ENCODE assay signal across 23 mouse cellular contexts in the genomic region with DNA sequence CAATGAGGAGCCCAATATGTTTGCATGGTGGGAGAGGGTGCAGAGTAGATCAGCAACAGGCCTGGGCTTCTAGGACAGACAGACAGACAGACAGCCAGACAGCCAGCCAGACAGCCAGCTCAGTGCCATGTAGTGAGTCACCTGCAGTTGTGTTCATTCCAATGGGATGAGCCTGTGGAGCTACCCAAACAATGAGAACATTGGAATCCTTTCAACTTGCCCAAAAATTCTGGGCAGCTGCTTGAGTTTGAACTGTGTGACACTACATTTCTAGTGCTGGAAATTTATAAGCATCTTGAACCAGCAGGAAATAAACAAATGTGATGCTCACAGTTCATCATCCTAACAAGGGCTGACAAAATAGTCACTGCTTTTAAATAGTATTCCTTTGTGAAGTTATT. TPM values are rescaled to one million over a fixed set of nuclear protein-coding genes. Genes with fewer than 3 reads are reported as not detected.
DNase-seq lines count a peak whose midpoint lies in the region; ATAC-seq and TF ChIP-seq lines count a peak whose summit lies in the region.
"Had no signal": no experiment of that assay in that cellular context is flagged by ENCODE, and none has a peak within 500 bp of the region (broad histone marks: within the 10 kb centered on the region; RNA-seq: fewer than 3 reads in every experiment).

No protein-coding gene starts in this region.

- POLR2A ChIA-PET in Patski (lab: Charles Lee): interaction anchor here (0.5 to 0.9 kb wide), 2 partner anchors 23 to 1920 kb away, joined by 3 to 4 read pairs; no protein-coding TSS in a partner anchor

- no peaks in the 10 kb centered on the region for H3K27me3 ChIP-seq in hindbrain, embryonic 11.5 days (ENCODE audit: control insufficient read depth, insufficient read depth, low read length)
- no peaks in the 10 kb centered on the region for H3K27me3 ChIP-seq in hindbrain, embryonic 16.5 days (replicated peaks; ENCODE audit: control insufficient read depth, insufficient read depth, low read length)
- no peaks in the 10 kb centered on the region for H3K27me3 ChIP-seq in Patski
- no peaks in the 10 kb centered on the region for H3K27me3 ChIP-seq in forebrain, embryonic 16.5 days (replicated peaks; ENCODE audit: control insufficient read depth, insufficient read depth, low read length)
- H3K27me3 ChIP-seq: forebrain, embryonic 12.5 days; limb, embryonic 13.5 days; megakaryocyte, embryonic 14.5 days had no signal

- H3K36me3 ChIP-seq in hindbrain, embryonic 11.5 days (ENCODE audit: control insufficient read depth, insufficient read depth, low read length): no peaks in the 10 kb centered on the region
- H3K36me3 ChIP-seq in hindbrain, embryonic 16.5 days (ENCODE audit: control insufficient read depth, insufficient read depth, low read length): no peaks in the 10 kb centered on the region
- no peaks in the 10 kb centered on the region for H3K36me3 ChIP-seq in forebrain, embryonic 16.5 days (ENCODE audit: control insufficient read depth, insufficient read depth)
- H3K36me3 ChIP-seq: forebrain, embryonic 12.5 days; G1E; limb, embryonic 13.5 days had no signal

- in situ Hi-C loops in Patski (cut with MboI; ENCODE audit: low pct_unique_long_range_greater_than_20kb): no loop called here

- TF ChIP-seq CTCF in Patski (IDR thresholded peaks at IDR 0.05): no peak

- H3K9ac ChIP-seq in hindbrain, embryonic 11.5 days (ENCODE audit: low read depth, low read length): no peak overlapping the region
- no peak overlapping the region for H3K9ac ChIP-seq in hindbrain, embryonic 16.5 days (ENCODE audit: low read depth, low read length)
- H3K9ac ChIP-seq in forebrain, embryonic 16.5 days (replicated peaks; ENCODE audit: low read depth, low read length): no peak overlapping the region
- H3K9ac ChIP-seq: forebrain, embryonic 12.5 days; limb, embryonic 13.5 days; liver, embryonic 14.5 days had no signal

- H3K4me2 ChIP-seq in hindbrain, embryonic 11.5 days (replicated peaks; ENCODE audit: low read depth, low read length): no peak overlapping the region
- H3K4me2 ChIP-seq in hindbrain, embryonic 16.5 days (ENCODE audit: low read length): no peak overlapping the region
- H3K4me2 ChIP-seq in forebrain, embryonic 16.5 days (ENCODE audit: low read length): no peak overlapping the region
- H3K4me2 ChIP-seq: forebrain, embryonic 12.5 days; heart, embryonic 11.5 days; limb, embryonic 13.5 days had no signal

- H3K4me1 ChIP-seq in hindbrain, embryonic 11.5 days (replicated peaks; ENCODE audit: control insufficient read depth, insufficient read depth, low read length): no peaks in the 10 kb centered on the region
- H3K4me1 ChIP-seq in hindbrain, embryonic 16.5 days (ENCODE audit: control insufficient read depth, insufficient read depth, low read depth, low read length): no peaks in the 10 kb centered on the region
- H3K4me1 ChIP-seq in forebrain, embryonic 16.5 days (replicated peaks; ENCODE audit: control insufficient read depth, insufficient read depth, low read length): no peaks in the 10 kb centered on the region
- H3K4me1 ChIP-seq: forebrain, embryonic 12.5 days; limb, embryonic 13.5 days had no signal

- no peak overlapping the region for H3K27ac ChIP-seq in hindbrain, embryonic 11.5 days (ENCODE audit: low read depth, low read length)
- no peak overlapping the region for H3K27ac ChIP-seq in hindbrain, embryonic 16.5 days (ENCODE audit: low read depth, low read length)
- no peak overlapping the region for H3K27ac ChIP-seq in forebrain, embryonic 16.5 days (ENCODE audit: low read length)
- H3K27ac ChIP-seq: forebrain, embryonic 12.5 days; limb, embryonic 13.5 days; liver, embryonic 14.5 days had no signal

- 0 out of 2 replicates have a peak, but pooled peaks have one; percentile 33 for ATAC-seq in hindbrain, embryonic 11.5 days (ENCODE audit: low FRiP score)
- no peak for ATAC-seq in hindbrain, embryonic 16.5 days
- ATAC-seq in Patski: peak; percentile 59
- no peak for ATAC-seq in forebrain, embryonic 16.5 days
- ATAC-seq: CD4-positive, CD25-positive, alpha-beta regulatory T cell, adult 4 months; midbrain, embryonic 16.5 days had no signal

- no peak overlapping the region for H3K4me3 ChIP-seq in hindbrain, embryonic 11.5 days (ENCODE audit: low read depth, low read length)
- H3K4me3 ChIP-seq in hindbrain, embryonic 16.5 days (ENCODE audit: low read length): no peak overlapping the region
- H3K4me3 ChIP-seq in forebrain, embryonic 16.5 days (replicated peaks; ENCODE audit: low read length): no peak overlapping the region
- H3K4me3 ChIP-seq: forebrain, embryonic 12.5 days; limb, embryonic 13.5 days; megakaryocyte, embryonic 14.5 days had no signal

- no peaks in the 10 kb centered on the region for H3K9me3 ChIP-seq in hindbrain, embryonic 11.5 days (ENCODE audit: control insufficient read depth, low read length)
- H3K9me3 ChIP-seq in hindbrain, embryonic 16.5 days (ENCODE audit: control insufficient read depth, low read length): no peaks in the 10 kb centered on the region
- H3K9me3 ChIP-seq in forebrain, embryonic 16.5 days (ENCODE audit: control insufficient read depth, low read length): no peaks in the 10 kb centered on the region
- H3K9me3 ChIP-seq: forebrain, embryonic 12.5 days; G1E; limb, embryonic 13.5 days; megakaryocyte, embryonic 14.5 days had no signal

- DNase-seq in hindbrain, embryonic 11.5 days (ENCODE audit: low spot score): no peak
- peak; percentile 93 for DNase-seq in 3T3-L1 (ENCODE audit: low read depth, low spot score)
- peak; percentile 15 for DNase-seq in Patski (ENCODE audit: low read depth, low spot score)
- DNase-seq in lung, postnatal 36 days: peak; percentile 50
- no peak for DNase-seq in layer of hippocampus, postnatal 14 days (ENCODE audit: low spot score in 2 of 2)
- DNase-seq: cerebellum, adult 11-12 months; cerebellum, postnatal 25 days; gastrocnemius, postnatal 14 days; heart, postnatal 36 days; layer of hippocampus, adult 9-11 months; retina, postnatal 1 day; right cerebral cortex, postnatal 4 days had no signal

- CTCF ChIA-PET in Patski (lab: Charles Lee): interaction anchor here (0.7 to 3.3 kb wide), 9 partner anchors 9 to 20 kb away, joined by 3 to 15 read pairs (median 4); no protein-coding TSS in a partner anchor

RNA-seq across cellular contexts. Expression of gene P2ry14, which starts 13.8 kb away (rescaled TPM):
- 1.3 and 3.5 TPM in 2 replicates for polyA plus RNA-seq in hindbrain, embryonic 11.5 days (2014; fragmentation: Nextera tagmentation; extraction: Ambion mirVana)
- 5.0 and 5.9 TPM in 2 replicates for polyA plus RNA-seq in hindbrain, embryonic 16.5 days (2015; fragmentation: Nextera tagmentation; extraction: Ambion mirVana)
- 0.33 TPM for polyA plus RNA-seq in Patski (2021)
- 3.9 and 4.3 TPM in 2 replicates for polyA plus RNA-seq in forebrain, embryonic 16.5 days (2015; fragmentation: Nextera tagmentation; extraction: Ambion mirVana)
- total RNA-seq in layer of hippocampus, postnatal 14 days (2021): 1 to 10 TPM; 2.8 to 3.1 TPM
- polyA plus RNA-seq: G1E had no signal

RNA-seq across cellular contexts. Expression of gene Gpr171, which starts 38.0 kb away (rescaled TPM):
- polyA plus RNA-seq in hindbrain, embryonic 11.5 days (2014; fragmentation: Nextera tagmentation; extraction: Ambion mirVana): 1.1 and 1.4 TPM in 2 replicates
- 0.91 and 1.0 TPM in 2 replicates for polyA plus RNA-seq in hindbrain, embryonic 16.5 days (2015; fragmentation: Nextera tagmentation; extraction: Ambion mirVana)
- not detected for polyA plus RNA-seq in Patski (2021)
- 0.81 and 1.8 TPM in 2 replicates for polyA plus RNA-seq in forebrain, embryonic 16.5 days (2015; fragmentation: Nextera tagmentation; extraction: Ambion mirVana)
- total RNA-seq in layer of hippocampus, postnatal 14 days (2021): not detected
- total RNA-seq: gastrocnemius, postnatal 14 days had no signal
- polyA plus RNA-seq: brain, embryonic 14.5 days; G1E had no signal

RNA-seq across cellular contexts. Expression of gene Gpr87, which starts 55.3 kb away (rescaled TPM):
- 0.10 TPM in 1 of 2 replicates, not detected in the other for polyA plus RNA-seq in hindbrain, embryonic 11.5 days (2014; fragmentation: Nextera tagmentation; extraction: Ambion mirVana)
- polyA plus RNA-seq in hindbrain, embryonic 16.5 days (2015; fragmentation: Nextera tagmentation; extraction: Ambion mirVana): 0.18 TPM in 1 of 2 replicates, not detected in the other
- not detected for polyA plus RNA-seq in Patski (2021)
- polyA plus RNA-seq in forebrain, embryonic 16.5 days (2015; fragmentation: Nextera tagmentation; extraction: Ambion mirVana): 0.22 TPM in 1 of 2 replicates, not detected in the other
- not detected for total RNA-seq in layer of hippocampus, postnatal 14 days (2021)
- total RNA-seq: gastrocnemius, postnatal 14 days; heart, postnatal 36 days had no signal
- polyA plus RNA-seq: CD4-positive, CD25-positive, alpha-beta regulatory T cell, adult 4 months; G1E; heart, embryonic 11.5 days; liver, embryonic 14.5 days; midbrain, embryonic 16.5 days had no signal

Comparison
In these comparisons a context has a peak if more than half of its experiments do, and no peak if none do; other contexts are left out.
1. ATAC-seq: peak in hindbrain, embryonic 11.5 days (single experiment) and Patski (single experiment); none in hindbrain, embryonic 16.5 days (single experiment) and forebrain, embryonic 16.5 days (single experiment).
2. DNase-seq: peak in 3T3-L1 (single experiment), Patski (single experiment) and lung, postnatal 36 days (single experiment); none in hindbrain, embryonic 11.5 days (single experiment) and layer of hippocampus, postnatal 14 days (0 of 2).